Mouse (Mus musculus) heart, adult 9 months (tissue): ENCODE data around the gene 1700003E16Rik.

Experiments
- DNase-seq, 2 experiments: peaks; one replicate each; pipeline ENCODE4 v3.0.0; 2022; ENCODE audit warnings: low spot score in 2 of 2

Gene 1700003E16Rik

DNA sequence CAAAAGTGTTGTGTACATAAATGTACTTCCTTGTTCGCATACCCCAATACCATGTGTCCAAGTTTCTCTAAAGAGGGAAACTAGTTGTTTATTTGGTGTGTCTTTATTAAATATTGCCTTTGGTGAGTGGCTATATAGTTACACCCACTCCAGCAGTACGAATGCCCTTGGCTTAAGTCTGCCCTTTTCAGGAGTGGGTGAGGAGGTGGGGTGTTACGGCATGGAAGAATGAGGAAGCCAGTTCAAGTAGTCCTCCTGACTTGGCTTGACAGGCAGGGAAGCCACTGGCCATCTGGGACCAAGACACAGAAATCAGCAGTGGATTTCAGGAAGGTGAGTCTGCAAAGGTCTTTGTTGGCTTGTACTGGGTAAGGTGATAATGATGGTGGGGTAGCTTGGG is 49.6 kb downstream of the 1700003E16Rik start:
- no peak for DNase-seq

GRCm38 (mm10) chr6:83206321-83206720 is 50.1 kb downstream of the 1700003E16Rik start:
- DNase-seq = no peak

GRCm38 (mm10) chr6:83207361-83208049 is 51.3 kb downstream of the 1700003E16Rik start:
- DNase-seq = no peak

DNA sequence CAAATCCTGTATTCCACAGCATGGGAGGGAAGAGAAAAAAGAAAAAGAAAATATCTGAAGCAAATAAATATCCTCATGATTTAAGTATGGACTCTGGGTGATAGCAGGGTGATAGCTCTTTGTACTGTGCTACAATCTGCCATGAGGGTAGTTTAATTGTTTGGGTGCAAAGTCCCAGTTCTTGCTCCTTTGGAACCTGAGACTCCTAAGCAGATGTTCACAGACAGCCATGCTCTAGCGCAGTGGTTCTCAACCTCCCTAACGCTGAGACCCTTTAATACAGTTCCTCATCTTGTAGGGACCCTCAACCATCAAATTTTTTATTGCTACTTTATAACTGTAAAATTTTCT is 51.8 kb downstream of the 1700003E16Rik start:
- DNase-seq = no peak

DNA sequence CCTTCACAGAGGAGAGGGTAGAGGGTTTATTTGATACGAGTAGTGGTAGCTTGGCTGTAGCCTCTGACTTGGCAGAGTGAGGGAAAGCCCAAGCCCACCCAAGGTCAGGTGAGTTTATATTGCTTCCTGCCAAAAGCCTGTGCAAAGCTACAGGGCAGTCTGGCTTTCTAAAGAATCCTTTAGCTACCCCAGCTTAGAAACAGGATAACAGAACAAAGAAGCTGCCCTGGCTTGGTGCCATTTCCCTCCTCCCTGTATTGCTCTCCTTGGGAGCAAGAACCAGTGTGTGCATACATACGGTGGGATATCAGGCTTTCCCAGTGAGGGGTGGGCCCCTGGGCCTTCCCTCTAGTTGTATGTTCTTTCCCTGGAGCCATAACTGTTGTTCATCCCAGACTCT is 54.3 kb downstream of the 1700003E16Rik start:
- DNase-seq = no peak

DNA sequence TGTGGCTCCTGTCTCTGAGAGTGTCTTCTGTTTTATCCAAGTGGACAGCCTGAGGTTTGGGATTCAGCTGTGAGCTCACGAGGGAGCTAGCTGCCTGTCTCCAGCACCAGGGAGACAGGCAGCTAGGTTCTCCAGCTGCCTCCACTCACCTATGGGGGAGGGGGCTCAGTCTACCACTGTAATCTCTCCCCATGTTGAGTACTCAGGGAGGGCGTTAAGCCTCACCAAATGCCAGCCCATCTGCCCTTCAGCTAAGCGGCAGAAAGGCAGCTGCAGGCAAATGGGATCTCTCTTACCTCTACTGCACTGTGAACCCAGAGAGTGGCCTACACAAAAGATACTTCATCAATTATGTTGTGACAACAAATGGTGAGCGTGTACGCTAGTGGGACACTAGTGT is 55.3 kb downstream of the 1700003E16Rik start:
- DNase-seq = no peak
